Mouse (Mus musculus): ENCODE data around the gene Slc48a1.

GRCm38 (mm10) chr15:97814703-97815102 is 36.4 kb downstream of the Slc48a1 start:
- TF ChIP-seq CTCF (IDR thresholded peaks at IDR 0.05; ENCODE audit: extremely low read depth, insufficient read depth, insufficient read length, insufficient replicate concordance) (no peak), POLR2A (IDR thresholded peaks at IDR 0.05; ENCODE audit: low read depth, low read length) (no peak)
